Mouse (Mus musculus) ES-Bruce4 (cell line): Measurements from ENCODE around the gene Ppp1r37.

Experiments
- CTCF ChIP-seq: IDR thresholded peaks from one replicate; pipeline ENCODE4 v1.8.1; 2011; ENCODE audit warnings: low read depth, low read length
- EP300 ChIP-seq: IDR thresholded peaks from 2 replicates; pipeline ENCODE4 v1.6.1; 2011; ENCODE audit warnings: low read depth, low read length; ENCODE audit not compliant: insufficient read depth
- POLR2A ChIP-seq: IDR thresholded peaks from one replicate; pipeline ENCODE4 v1.8.1; 2011; ENCODE audit warnings: low read length; ENCODE audit not compliant: insufficient read depth

DNA sequence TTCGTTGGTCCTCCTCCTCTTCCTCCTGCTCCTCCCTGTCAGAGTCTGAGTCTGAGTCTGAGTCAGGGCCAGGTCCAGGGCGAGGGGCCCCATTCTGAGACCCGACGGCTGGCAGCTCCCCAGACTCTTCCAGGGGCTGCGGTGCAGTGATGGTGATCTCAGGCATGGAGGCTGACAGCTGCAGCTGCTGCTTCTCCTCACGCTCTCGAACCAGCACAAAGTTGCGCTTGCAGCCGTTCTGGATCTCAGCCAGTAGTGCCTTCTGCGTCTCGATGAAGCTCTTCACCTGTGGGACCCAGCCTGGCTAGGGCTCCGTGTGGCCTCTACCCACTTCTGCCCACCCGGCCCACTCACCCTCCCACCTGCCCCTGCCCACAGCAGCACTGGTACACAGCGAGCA lies 30.6 kb downstream of the Ppp1r37 start:
- TF ChIP-seq CTCF (no peak), EP300 (no peak), POLR2A (no peak)
